Mouse (Mus musculus) lung, adult 2 months (tissue): ENCODE measurements at regions not wholly inside any gene's neighbourhood (a gene's known extent, or its start where the extent isn't known, plus 50 kb on each side); places are given as distances from the start of the nearest gene placed in this dataset.

Experiments
- DNase-seq: peaks from one replicate; pipeline ENCODE4 v3.0.0; 2022
- H3K4me1 ChIP-seq: fragments of 200-500 bp; 2 replicates; pipeline ENCODE4 v1.6.1; 2011; ENCODE audit warnings: low read length; ENCODE audit not compliant: control insufficient read depth, insufficient read depth
- H3K4me3 ChIP-seq: fragments of 200-500 bp; replicated peaks from 2 replicates; pipeline ENCODE3; 2011; ENCODE audit warnings: low read depth, mild to moderate bottlenecking, control low read depth, low read length; ENCODE audit errors: extremely low read depth
- CTCF ChIP-seq: fragments of 200-500 bp; IDR thresholded peaks from 2 replicates; pipeline ENCODE4 v1.5.1; 2011; ENCODE audit warnings: mild to moderate bottlenecking, low read length, control low read depth; ENCODE audit not compliant: insufficient read depth
- POLR2A ChIP-seq: fragments of 200-500 bp; IDR thresholded peaks from 2 replicates; pipeline ENCODE4 v1.6.1; 2011; ENCODE audit warnings: low read depth, mild to moderate bottlenecking, control low read depth, low read length, borderline replicate concordance; ENCODE audit errors: extremely low read depth
- WGBS: fragments of 180-500 bp; shearing (Covaris S2); methylation state at CpG from one replicate; pipeline ENCODE4 v1.1.7; 2018; 5-methylcytosine and 5-hydroxymethylcytosine counted together

DNA sequence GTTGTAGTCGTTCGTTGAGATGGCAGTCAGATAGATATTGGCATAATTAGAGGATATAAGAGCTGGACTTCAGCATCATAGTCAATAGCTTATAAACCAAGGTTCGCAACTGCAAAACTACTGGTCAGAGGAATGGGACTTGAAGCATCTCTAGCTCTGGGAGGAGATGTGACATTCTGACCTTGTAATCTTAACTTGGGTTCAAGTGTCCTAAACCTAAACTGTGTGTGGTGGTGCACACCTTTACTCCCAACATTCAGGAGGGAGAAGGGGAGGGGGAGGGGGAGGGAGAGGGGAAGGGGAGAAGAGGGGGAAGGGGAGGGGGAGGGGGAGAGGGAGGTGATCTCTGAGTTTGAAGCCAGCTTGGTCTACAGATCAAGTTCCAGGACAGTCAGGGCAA, 89.1 kb upstream of the Gnai1 start:
- no peaks in the 10 kb centered on the region for H3K4me1 ChIP-seq
- DNase-seq, result no peak
- no peak for TF ChIP-seq POLR2A
- TF ChIP-seq CTCF, result no peak
- H3K4me3 ChIP-seq, result no peak overlapping the region
- 85% methylated on average over 3 of the region's 3 CpGs for WGBS

DNA sequence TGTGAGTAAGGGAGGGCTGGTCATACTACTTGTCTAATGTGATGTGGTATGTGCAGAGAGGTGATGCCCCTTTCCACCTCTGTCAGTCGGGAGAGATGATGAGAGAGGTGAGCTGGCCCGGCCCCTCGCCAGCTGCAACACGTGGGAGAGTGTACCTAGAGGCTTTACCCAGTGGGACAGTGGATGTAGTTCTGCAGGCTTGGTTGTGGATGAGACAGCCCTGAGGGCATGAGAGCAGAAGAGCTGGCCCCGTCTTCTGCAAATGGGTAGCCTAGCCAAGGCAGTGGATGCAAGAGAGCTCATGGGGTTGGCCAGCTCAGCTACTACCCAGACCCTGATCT, 88.1 kb upstream of the Gnai1 start:
- TF ChIP-seq CTCF (no peak), POLR2A (no peak)
- no peak for DNase-seq
- WGBS, result 75% methylated on average over 5 of the region's 5 CpGs
- Histone ChIP-seq H3K4me1 (no peaks in the 10 kb centered on the region), H3K4me3 (no peak overlapping the region)

DNA sequence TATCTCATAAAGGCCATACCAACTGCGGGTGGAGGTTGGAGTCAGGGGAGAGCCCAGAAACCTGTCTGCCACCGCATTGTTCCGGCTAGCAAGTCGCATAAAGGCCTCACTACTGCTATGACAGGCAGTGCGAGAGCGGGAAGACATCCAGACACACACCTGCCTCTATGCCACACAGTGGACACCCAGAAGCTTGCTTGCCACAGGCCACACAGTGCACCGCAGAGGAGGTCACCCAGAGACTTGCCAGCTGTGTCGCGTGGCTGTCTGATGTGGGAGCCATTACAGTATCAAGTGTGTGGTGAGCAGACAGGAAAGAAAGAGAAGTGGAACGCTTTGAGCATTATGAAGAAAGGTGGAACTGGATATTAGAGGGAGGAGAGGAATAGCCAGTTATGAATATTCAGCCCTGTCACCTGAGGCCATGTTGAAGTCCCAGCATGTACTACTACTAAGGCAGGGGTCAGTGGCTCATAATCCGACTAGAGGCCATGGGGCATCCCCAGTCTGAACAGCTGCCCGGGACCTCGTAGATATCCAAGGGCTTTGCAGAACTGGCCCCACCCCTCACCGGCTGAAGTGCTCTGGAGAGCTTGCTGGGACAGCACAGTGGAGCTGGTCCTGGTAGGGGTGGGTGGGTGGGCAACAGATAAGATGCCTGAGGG, 87.6 kb upstream of the Gnai1 start:
- Histone ChIP-seq H3K4me1 (no peaks in the 10 kb centered on the region), H3K4me3 (no peak overlapping the region)
- DNase-seq, result no peak
- WGBS, result 88% methylated on average over 14 of the region's 14 CpGs
- TF ChIP-seq POLR2A, result no peak

DNA sequence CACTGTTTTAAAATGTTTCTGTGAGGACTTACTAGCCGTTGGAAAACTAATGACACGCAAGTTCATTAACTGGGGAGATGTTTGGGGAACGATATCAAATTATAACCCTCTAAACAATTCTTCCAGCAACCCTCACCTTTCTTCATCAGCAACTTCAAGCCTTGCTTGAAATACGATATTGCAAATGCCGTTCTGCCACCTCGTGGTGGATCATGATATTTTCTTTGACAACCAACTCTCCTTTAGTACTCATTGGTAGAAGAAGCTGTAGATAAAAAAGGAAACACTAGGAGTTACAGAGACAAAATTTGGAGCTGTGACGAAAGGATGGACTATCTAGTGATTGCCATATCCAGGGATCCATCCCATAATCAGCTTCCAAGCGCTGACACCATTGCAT, 85.8 kb upstream of the Gnai1 start:
- peak; percentile 45 for DNase-seq
- Histone ChIP-seq H3K4me1 (no peaks in the 10 kb centered on the region), H3K4me3 (no peak overlapping the region)
- 17% methylated on average over 8 of the region's 8 CpGs for WGBS
- TF ChIP-seq POLR2A (no peak), CTCF (no peak)

DNA sequence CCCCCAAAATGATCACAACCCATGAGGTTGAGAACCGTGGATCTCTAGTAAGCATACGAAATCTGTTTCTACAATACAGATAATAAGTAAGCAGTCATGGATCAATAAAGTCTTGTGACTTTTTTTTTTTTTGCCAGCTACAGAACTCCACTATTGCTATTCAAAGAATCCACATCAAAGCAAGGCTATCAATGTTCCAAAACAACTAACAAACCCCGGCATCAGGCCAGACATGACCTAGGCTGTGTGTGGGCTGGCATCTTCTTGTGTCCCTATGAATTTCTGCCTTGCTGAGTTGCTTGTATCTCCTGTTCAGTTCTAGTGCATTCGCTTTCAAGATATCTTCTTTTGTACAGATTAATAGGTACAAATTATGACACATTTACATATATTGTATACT, 79.8 kb upstream of the Gnai1 start:
- H3K4me3 ChIP-seq, result no peak overlapping the region
- 91% methylated on average over 4 of the region's 4 CpGs for WGBS
- no peaks in the 10 kb centered on the region for H3K4me1 ChIP-seq

DNA sequence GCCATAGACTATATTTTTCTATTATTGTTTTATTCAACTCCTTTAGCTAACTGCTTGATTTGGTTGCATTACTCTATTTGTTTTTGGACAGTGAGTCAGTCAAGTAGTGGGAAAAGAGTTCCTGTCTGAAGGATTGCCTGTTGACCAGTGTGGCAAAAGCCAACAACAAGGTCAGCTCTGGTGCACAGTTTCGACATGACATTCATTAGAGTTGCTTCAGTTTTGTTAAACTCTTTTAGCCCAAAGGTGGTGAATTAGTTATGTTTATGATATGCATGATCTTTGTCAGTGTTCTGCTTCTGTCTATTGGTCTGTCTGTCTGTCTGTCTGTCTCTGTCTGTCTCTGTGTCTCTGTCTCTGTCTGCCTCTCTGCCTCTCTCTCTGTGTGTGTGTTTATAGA, 79.1 kb upstream of the Gnai1 start:
- no peak overlapping the region for H3K4me3 ChIP-seq
- DNase-seq, result no peak
- H3K4me1 ChIP-seq, result no peaks in the 10 kb centered on the region
- TF ChIP-seq CTCF (no peak), POLR2A (no peak)
- 63% methylated on average over 1 of the region's 1 CpGs for WGBS

More for the DNA sequence above, 79.8 kb upstream of the Gnai1 start:
- TF ChIP-seq CTCF (no peak), POLR2A (no peak)
- no peak for DNase-seq

DNA sequence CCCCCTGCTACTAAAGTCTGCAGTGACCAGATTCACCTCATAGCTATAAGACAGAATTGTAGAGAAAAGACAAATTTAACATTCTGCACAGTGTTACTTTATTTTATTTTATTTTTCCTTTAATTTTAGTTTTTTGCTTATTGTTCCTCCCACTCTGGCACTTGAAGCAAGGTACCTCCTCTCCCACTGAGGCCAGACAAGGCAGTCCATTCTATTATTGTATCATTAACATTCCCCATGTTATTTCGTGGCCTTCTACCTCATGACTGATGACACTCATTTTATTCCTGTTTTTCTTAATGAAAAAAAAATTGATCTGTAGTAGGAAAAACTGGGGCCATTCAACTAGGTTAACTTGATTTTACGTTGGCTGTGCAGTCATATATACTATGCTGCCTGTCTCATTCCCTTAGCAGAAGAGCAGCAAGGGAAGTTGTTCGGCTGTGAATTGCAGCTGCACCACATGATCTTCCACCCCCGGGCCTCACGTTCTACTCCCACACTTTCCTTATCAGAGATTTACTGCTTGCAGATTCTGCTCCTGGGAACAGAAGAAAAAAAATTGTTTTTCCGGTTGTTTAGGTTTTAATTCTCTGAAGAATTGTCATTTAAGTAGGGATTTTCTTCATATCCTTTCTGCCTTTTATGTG, 76.1 kb upstream of the Gnai1 start:
- 52% methylated on average over 6 of the region's 6 CpGs for WGBS
- no peak for DNase-seq
- TF ChIP-seq POLR2A (no peak), CTCF (no peak)
- Histone ChIP-seq H3K4me3 (no peak overlapping the region), H3K4me1 (no peaks in the 10 kb centered on the region)

DNA sequence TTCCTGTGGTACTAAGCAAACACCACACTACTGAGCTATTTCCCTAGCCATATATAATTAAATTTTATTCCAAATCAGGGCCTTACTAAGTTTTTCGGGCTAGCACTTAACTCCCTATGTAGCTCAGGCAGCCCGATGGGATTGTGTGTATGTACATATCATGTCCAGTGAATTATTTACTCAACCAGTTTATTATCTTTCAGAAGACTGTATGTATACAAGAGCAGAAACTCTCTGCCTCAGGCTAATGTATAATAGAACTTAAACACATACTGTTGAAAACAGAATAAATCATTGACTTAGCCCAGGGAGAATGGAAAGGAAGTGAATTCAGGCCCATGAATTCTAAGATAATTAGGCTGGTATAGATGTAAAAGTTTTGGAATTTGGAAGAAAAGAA, 74.1 kb upstream of the Gnai1 start:
- H3K4me1 ChIP-seq, result no peaks in the 10 kb centered on the region
- no peak for TF ChIP-seq POLR2A
- no peak for TF ChIP-seq CTCF
- 82% methylated on average over 2 of the region's 2 CpGs for WGBS
- H3K4me3 ChIP-seq, result no peak overlapping the region
- DNase-seq, result no peak

DNA sequence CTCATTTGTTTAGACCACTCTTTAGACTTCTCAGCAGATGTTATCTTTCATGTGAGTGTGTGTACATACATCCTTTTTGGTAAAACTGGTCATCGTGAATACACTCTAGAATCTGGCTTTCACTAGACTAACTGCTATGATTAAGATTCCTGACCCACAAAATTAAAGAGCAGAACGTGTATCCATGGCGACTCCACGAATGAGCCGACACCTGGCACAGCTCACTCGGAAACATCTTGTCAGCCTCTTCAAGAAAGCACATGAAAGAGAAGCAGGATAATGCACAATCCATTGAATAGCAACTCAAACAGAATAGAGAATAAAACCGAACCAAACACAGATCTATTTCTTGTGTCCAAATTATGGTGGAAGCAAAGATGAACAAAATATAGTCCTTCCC, 73.1 kb upstream of the Gnai1 start:
- H3K4me1 ChIP-seq, result no peaks in the 10 kb centered on the region
- WGBS, result 58% methylated on average over 7 of the region's 7 CpGs
- no peak for TF ChIP-seq CTCF
- no peak for DNase-seq
- no peak overlapping the region for H3K4me3 ChIP-seq

DNA sequence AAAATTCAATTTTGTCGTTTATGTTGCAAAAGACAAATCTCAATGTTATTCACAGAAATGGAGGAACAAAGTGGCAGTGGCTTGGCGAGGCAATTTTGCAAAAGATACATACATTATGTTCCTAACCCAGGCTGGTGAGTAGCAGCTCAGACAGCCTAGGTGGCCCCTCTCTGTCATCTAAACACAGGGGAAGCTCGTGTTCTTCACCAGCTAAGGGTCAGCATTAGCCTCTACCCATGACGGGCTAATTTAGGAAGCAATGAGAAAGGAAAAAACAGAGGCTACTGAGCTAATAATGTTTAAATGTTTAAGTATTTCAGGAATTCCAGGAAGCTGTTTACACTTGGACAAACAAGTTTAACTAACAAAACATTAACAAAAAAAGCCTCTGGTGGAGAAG, 64.9 kb upstream of the Gnai1 start:
- WGBS, result 42% methylated on average over 4 of the region's 4 CpGs
- no peaks in the 10 kb centered on the region for H3K4me1 ChIP-seq
- TF ChIP-seq CTCF (no peak), POLR2A (no peak)
- H3K4me3 ChIP-seq, result no peak overlapping the region
- no peak for DNase-seq

DNA sequence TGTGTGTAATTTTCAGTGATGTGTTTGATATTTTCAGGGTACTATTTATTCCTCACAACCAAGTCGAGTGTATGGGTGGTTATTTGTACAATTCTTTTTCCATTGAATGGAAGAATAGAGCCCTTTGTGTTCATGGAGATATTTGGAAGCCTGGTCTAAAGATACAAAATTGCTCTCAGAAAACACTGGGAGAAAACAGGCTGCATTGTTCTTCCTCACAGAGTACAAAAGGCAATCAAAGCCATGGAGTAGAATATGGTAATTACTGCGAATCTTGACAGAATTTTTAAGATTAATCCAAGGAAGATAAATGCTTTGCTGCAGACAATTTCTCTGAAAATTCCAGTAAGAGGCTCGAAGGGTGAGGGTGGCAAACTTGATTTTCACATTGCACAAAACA, 54.7 kb upstream of the Gnai1 start:
- DNase-seq, result no peak
- TF ChIP-seq CTCF, result no peak
- no peak for TF ChIP-seq POLR2A
- no peak overlapping the region for H3K4me3 ChIP-seq
- WGBS, result 51% methylated on average over 3 of the region's 3 CpGs
- no peaks in the 10 kb centered on the region for H3K4me1 ChIP-seq
